Mouse (Mus musculus) megakaryocyte, adult 5-6 weeks (primary cell): Measurements from ENCODE around the gene Herc4. TPM values are rescaled to one million over a fixed set of nuclear protein-coding genes. Genes with fewer than 3 reads are reported as not detected.
"Not testable (repeated sequence)": the region's sequence is repeated elsewhere in the genome, so short reads cannot be mapped to it uniquely, and the experiment has no call there.

ENCODE experiments used
- ATAC-seq: 2 replicates; pipeline ENCODE4 v1.8.0; 2016; ENCODE audit warnings: mild to moderate bottlenecking, inconsistent platforms; ENCODE audit not compliant: poor library complexity, severe bottlenecking
- total RNA-seq, 2 experiments: library from RNA; stranded (forward) in 1 of 2; stranded (reverse) in 1 of 2; fragments of 153-499, 151-499 nt in 1 of 2; fragments of 221-1000, 200-1000 nt in 1 of 2; gene quantifications; 2 replicates each; pipeline versions ENCODE4 v1.2.3 to v1.2.4; 2015 to 2017

Gene Herc4
- total RNA-seq, 2 experiments from 2014 or later: 133 to 199 TPM

DNA sequence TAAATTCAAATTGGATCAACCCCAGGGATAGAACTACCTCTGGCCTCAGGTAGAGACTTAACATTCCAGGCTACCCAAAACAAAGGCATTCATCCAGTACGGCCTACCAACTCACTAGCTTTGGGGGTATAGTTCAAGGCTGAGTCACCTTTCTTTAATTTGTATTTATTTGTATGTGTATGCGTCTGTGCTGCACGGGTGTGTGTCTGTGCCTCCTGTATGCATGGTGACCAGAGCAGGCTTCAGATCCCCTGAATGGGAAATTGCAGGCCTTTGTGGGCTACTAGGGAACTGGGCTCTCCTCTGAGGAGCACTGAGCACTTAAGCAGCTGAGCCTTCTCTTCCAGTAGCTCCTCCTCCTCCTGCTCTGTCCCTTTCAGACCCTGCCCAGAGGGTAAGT is 104.7 kb downstream of the Herc4 start:
- no peak for ATAC-seq

DNA sequence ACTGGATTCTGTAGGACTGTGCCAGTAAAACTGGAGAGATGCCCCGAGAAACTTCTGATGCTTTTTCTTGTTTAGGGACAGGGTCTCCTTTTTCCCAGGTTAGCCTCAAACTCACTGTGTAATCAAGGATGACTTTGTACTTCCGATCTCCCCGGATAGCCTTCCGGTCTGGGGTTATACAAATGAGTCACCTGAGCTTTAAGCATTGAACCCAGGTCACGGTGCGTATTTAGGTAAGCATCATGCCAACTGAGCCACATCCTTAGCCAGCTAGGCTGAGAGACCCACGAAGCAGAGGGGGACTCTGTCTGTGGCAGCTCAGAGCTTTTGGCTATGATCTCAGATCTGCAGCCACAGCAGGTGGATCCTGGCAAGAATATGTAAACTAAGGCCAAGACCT is 107.1 kb downstream of the Herc4 start:
- ATAC-seq: no peak

DNA sequence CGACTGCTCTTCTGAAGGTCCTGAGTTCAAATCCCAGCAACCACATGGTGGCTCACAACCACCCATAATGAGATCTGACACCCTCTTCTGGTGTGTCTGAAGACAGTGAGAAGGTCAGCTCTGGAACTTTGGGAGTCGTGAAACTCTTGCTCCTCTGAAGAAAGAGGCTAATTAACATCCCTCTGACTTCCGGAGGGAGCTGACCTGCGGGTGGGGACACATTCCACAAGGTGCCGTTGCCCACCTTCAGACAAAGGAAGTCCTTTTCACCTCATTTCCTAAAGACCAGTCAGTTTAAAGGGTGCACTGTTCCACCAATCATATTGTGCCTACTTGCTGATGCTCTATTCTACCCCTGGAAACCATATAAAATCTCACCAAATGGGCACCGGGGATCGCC is 107.5 kb downstream of the Herc4 start:
- not testable (repeated sequence) for ATAC-seq

DNA sequence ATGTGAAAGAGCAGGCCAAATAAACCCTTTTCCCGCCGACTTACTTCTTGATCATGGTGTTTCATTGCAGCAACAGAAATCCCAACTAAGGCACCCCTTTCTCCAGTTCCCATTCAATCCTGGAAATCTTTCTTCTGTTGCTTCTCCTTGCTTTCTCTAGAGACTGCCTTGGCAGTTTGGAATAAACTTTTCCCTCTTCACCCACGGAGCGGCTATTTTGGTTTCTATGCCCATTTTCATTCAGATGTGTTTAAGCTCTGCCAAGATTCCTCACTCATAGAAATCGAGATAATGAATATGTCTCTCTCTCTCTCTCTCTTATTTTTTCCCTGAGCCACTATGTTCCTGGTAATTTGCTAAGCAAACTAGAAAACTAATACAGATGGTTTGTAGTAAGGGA is 108.5 kb downstream of the Herc4 start:
- no peak for ATAC-seq

DNA sequence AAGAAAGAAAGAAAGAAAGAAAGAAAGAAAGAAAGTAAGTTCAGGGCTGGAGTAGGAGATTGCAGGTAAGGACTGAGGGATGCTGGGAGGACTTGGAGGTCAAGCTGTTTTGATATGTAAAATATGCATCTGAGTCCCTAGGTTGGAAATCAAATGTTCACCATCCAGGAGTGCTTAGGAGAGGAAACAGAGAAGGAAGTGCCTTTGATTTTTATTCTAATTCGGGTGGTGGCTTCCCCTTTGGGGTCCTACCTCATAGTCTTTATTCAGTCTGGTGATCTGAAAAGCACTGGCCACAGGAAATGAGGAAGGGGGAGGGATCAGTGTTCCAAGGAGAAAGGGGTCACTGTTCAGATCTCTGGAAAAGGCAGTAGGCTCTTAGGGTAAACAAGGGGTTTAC is 116.9 kb downstream of the Herc4 start:
- no peak for ATAC-seq

DNA sequence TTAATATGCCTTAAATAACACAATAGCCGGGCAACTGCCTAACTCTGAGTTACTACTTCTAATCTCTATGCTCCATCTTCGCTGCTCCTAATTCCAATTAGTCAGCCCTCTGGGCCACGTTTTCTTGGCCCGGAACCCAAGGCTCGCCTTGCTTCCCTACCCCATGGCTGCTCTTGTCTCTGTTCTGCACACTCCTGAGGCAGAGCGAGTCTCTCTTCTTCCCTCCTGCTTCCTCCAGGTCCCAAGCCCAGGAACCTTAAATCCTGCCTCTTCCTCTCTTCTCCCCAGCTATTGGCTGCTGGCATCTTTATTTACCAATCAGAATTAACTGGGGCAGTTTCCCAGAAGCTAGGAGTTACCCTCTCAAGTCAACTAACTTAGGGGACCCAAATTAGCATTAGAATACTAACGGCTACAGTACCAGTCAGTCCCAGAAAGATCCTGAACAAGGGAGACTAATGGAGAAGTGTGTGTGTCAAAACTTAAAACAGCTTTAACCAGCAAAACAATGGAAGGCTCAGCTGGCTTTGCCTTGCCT is 122.4 kb downstream of the Herc4 start:
- no peak for ATAC-seq

DNA sequence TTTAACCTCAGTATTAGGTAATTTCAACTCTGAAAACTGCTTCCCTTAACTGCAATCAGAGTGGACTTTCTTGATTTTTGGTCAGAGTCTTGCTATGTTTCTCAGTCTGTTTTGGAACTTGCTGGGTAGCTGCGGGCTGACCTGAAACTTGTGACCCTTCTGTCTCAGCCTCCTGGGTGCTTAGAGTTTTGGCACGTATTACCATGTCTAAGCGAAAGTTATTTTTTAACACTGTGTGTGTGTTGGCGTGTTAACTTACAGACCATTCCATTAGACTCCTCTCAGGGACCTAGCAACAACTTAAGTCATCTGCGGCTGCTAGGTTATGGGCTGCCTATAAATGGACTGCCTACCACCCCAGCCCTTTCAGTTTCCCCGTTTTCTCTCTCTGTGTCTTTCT is 123.8 kb downstream of the Herc4 start:
- ATAC-seq: no peak

Other genes with a start within 250 kb of the Herc4 start
- 23.4 and 28.8 TPM in 2 replicates for gene Hnrnph3, start 219.6 kb upstream of the Herc4 start, total RNA-seq (2015)
- 31.2 and 34.4 TPM in 2 replicates for gene Hnrnph3, start 219.6 kb upstream of the Herc4 start, total RNA-seq (2017)
- not detected in 2 replicates for gene Pbld2, start 219.5 kb upstream of the Herc4 start, total RNA-seq (2015)
- gene Pbld2, start 219.5 kb upstream of the Herc4 start, total RNA-seq (2017): not detected in 2 replicates
- 3.8 and 5.2 TPM in 2 replicates for gene Pbld1, start 183.6 kb upstream of the Herc4 start, total RNA-seq (2015)
- 1.7 and 2.0 TPM in 2 replicates for gene Pbld1, start 183.6 kb upstream of the Herc4 start, total RNA-seq (2017)
- not detected in 2 replicates for gene Atoh7, start 144.2 kb upstream of the Herc4 start, total RNA-seq (2015)
- not detected in 2 replicates for gene Atoh7, start 144.2 kb upstream of the Herc4 start, total RNA-seq (2017)
- gene Mypn, start 39.9 kb upstream of the Herc4 start, total RNA-seq (2015): not detected in 2 replicates
- gene Mypn, start 39.9 kb upstream of the Herc4 start, total RNA-seq (2017): not detected in 2 replicates
- 34.2 and 40.8 TPM in 2 replicates for gene Sirt1, start 137.9 kb downstream of the Herc4 start, total RNA-seq (2015)
- gene Sirt1, start 137.9 kb downstream of the Herc4 start, total RNA-seq (2017): 39.1 and 49.8 TPM in 2 replicates
- 5.1 and 7.1 TPM in 2 replicates for gene Dnajc12, start 138.6 kb downstream of the Herc4 start, total RNA-seq (2015)
- 0.69 and 1.7 TPM in 2 replicates for gene Dnajc12, start 138.6 kb downstream of the Herc4 start, total RNA-seq (2017)
- gene Gm7075, start 178.0 kb downstream of the Herc4 start, total RNA-seq (2015): not detected in 2 replicates
- gene Gm7075, start 178.0 kb downstream of the Herc4 start, total RNA-seq (2017): not detected in 2 replicates
- gene Ctnna3, start 186.3 kb downstream of the Herc4 start, total RNA-seq (2015): not detected in 2 replicates
- not detected in 2 replicates for gene Ctnna3, start 186.3 kb downstream of the Herc4 start, total RNA-seq (2017)